In genomic region chrX:123104692-123105091, GRCm38 (mm10) we compare ENCODE assay signal across 1 mouse cellular context.
TF ChIP-seq lines count a peak whose summit lies in the region.

No protein-coding gene starts in this region.

TF ChIP-seq in MEL, 35 proteins besides CTCF, POLR2A, EP300 and RAD21:
- TF ChIP-seq GATA1 (IDR thresholded peaks at IDR 0.05; ENCODE audit: low read depth, low read length): 0 out of 2 replicates have a peak, but pooled peaks have one; percentile 21
